Mouse (Mus musculus): Measurements from ENCODE around the gene Kdm5b. TPM values are rescaled to one million over a fixed set of nuclear protein-coding genes. Genes with fewer than 3 reads are reported as not detected.

The Kdm5b gene
- total RNA-seq, 2 experiments from 2014 or later: 98.4 to 107 TPM

Other genes starting within 250 kb of the Kdm5b start
- gene Ppfia4, start 227.2 kb upstream of the Kdm5b start, total RNA-seq (2021): 10 to 100 TPM; 62.6 to 72.1 TPM
- gene Tmem183a, start 198.2 kb upstream of the Kdm5b start, total RNA-seq (2021): 100 to 1,000 TPM; 110 to 122 TPM
- not detected for gene 4933406M09Rik, start 174.2 kb upstream of the Kdm5b start, total RNA-seq (2021)
- 10 to 100 TPM; 13.1 to 18.5 TPM for gene Cyb5r1, start 154.6 kb upstream of the Kdm5b start, total RNA-seq (2021)
- 10 to 100 TPM; 55.4 to 57.5 TPM for gene Adipor1, start 144.8 kb upstream of the Kdm5b start, total RNA-seq (2021)
- 10 to 100 TPM; 37.1 to 38.7 TPM for gene Klhl12, start 104.6 kb upstream of the Kdm5b start, total RNA-seq (2021)
- gene Rabif, start 65.5 kb upstream of the Kdm5b start, total RNA-seq (2021): 10 to 100 TPM; 38.2 to 38.5 TPM
- gene Mgat4e, start 10.5 kb upstream of the Kdm5b start, total RNA-seq (2021): not detected
- gene Syt2, start 86.5 kb downstream of the Kdm5b start, total RNA-seq (2021): 1 to 10 TPM; 2.2 to 3.9 TPM